Mouse (Mus musculus) thymus, adult 2 months (tissue): Measurements from ENCODE around the gene Gm7361. TPM values are rescaled to one million over a fixed set of nuclear protein-coding genes. Genes with fewer than 3 reads are reported as not detected.
"Not testable (repeated sequence)": the region's sequence is repeated elsewhere in the genome, so short reads cannot be mapped to it uniquely, and the experiment has no call there.

Source experiments
- DNase-seq: peaks from one replicate; pipeline ENCODE4 v3.0.0; 2021
- H3K27ac ChIP-seq: fragments of 200-500 bp; 2 replicates; pipeline ENCODE4 v1.5.1; 2012; ENCODE audit warnings: low read length, control low read depth; ENCODE audit not compliant: control insufficient read depth, insufficient read depth
- H3K27me3 ChIP-seq: fragments of 200-500 bp; 2 replicates; pipeline ENCODE4 v1.6.1; 2012; ENCODE audit warnings: mild to moderate bottlenecking, low read length, moderate library complexity, mixed read lengths; ENCODE audit not compliant: control insufficient read depth, insufficient read depth
- H3K36me3 ChIP-seq: fragments of 200-500 bp; 2 replicates; pipeline ENCODE4 v1.6.1; 2012; ENCODE audit warnings: mild to moderate bottlenecking, low read length, moderate library complexity; ENCODE audit not compliant: control insufficient read depth, insufficient read depth
- H3K4me1 ChIP-seq: fragments of 200-500 bp; replicated peaks from 2 replicates; pipeline ENCODE4 v1.6.1; 2012; ENCODE audit warnings: low read length; ENCODE audit not compliant: control insufficient read depth, insufficient read depth
- H3K4me3 ChIP-seq: fragments of 200-500 bp; 2 replicates; pipeline ENCODE4 v1.5.1; 2012; ENCODE audit warnings: mild to moderate bottlenecking, low read length, control low read depth, moderate library complexity; ENCODE audit not compliant: control insufficient read depth, insufficient read depth
- CTCF ChIP-seq: fragments of 200-500 bp; IDR thresholded peaks from 2 replicates; pipeline ENCODE4 v1.5.1; 2012; ENCODE audit warnings: mild to moderate bottlenecking, control low read depth, low read length, moderate library complexity, borderline replicate concordance; ENCODE audit not compliant: control insufficient read depth, poor library complexity, insufficient read depth; ENCODE audit errors: extremely low read depth
- POLR2A ChIP-seq: fragments of 200-500 bp; IDR thresholded peaks from 2 replicates; pipeline ENCODE4 v1.6.1; 2012; ENCODE audit warnings: mild to moderate bottlenecking, low read length, control low read depth, moderate library complexity; ENCODE audit not compliant: control insufficient read depth, poor library complexity, insufficient read depth; ENCODE audit errors: extremely low read depth
- WGBS: fragments of 180-500 bp; shearing (Covaris S2); methylation state at CpG from one replicate; pipeline ENCODE4 v1.1.7; 2018; 5-methylcytosine and 5-hydroxymethylcytosine counted together
- polyA plus RNA-seq: library from polyadenylated mRNA; depleted of rRNA; stranded (reverse); fragments of >200 nt; gene quantifications from 2 replicates; pipeline ENCODE4 v1.2.3, GENCODE M21; 2012; rRNA removed

Gene Gm7361
- polyA plus RNA-seq: 0.11 TPM in 1 of 2 replicates, not detected in the other

DNA sequence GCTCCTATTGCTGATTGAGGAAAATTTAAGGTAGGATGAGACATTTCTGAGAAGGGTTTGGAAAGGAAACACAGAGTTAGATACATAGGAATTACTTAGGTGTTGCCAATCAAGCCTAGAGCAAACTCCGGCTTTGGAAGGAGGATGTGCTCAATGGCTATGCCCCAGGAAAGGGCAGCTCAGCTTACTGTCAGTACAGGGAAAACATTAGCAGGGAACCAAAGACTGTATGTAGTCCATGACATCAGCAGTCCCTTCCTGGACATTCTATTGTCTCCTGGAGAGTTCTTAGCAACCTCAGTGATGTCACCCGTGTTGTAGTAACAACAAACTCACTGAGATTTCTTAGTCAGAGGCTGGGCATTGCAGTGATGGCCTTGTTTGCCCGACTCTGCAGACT is at the start of gene Gm7361:
Gene Gm7361, plus strand, starts transcription at position 301 of the 400 bp plus-strand sequence.
- H3K36me3 ChIP-seq, H3K27me3 ChIP-seq, DNase-seq, H3K4me3 ChIP-seq, H3K27ac ChIP-seq, H3K4me1 ChIP-seq: not testable (repeated sequence)
- 70% methylated on average over 3 of the region's 3 CpGs for WGBS

DNA sequence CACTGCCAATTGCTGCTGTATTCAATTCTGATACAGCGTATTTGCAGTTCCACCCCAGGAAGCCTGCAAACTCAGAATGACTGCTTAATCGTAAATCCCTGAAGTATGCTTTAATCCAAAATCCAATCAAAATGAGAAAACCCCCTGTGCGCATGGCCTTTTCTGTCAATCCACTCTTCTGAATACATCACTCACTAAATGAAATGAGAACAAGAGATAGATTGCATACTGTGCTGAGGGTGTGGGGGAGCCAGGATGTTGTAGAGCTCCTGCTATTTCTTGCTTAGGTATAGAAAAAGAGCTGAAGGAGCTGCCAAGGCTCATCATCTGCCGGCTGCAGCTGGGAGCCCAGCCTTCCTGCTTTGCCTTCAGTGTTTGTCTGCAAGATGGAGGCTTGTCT is 46.5 kb upstream of the Gm7361 start:
- 96% methylated on average over 4 of the region's 4 CpGs for WGBS
- H3K36me3 ChIP-seq: no peaks in the 10 kb centered on the region
- DNase-seq: no peak
- no peak overlapping the region for H3K4me3 ChIP-seq
- TF ChIP-seq POLR2A (no peak), CTCF (no peak)
- no peak overlapping the region for H3K27ac ChIP-seq
- no peaks in the 10 kb centered on the region for H3K4me1 ChIP-seq
- no peaks in the 10 kb centered on the region for H3K27me3 ChIP-seq

- H3K4me1 ChIP-seq: no peaks in the 10 kb centered on the region
- H3K4me3 ChIP-seq: no peak overlapping the region
- WGBS: 90% methylated on average over 1 of the region's 1 CpGs
- H3K27ac ChIP-seq: no peak overlapping the region
- H3K36me3 ChIP-seq: no peaks in the 10 kb centered on the region
- no peaks in the 10 kb centered on the region for H3K27me3 ChIP-seq
- TF ChIP-seq CTCF: no peak
- TF ChIP-seq POLR2A: no peak
- DNase-seq: no peak
Measured at GRCm38 (mm10) chr5:26222076-26222475, 35.4 kb upstream of the Gm7361 start.

- H3K4me1 ChIP-seq, H3K4me3 ChIP-seq, H3K36me3 ChIP-seq, H3K27ac ChIP-seq, DNase-seq, H3K27me3 ChIP-seq: not testable (repeated sequence)
- 88% methylated on average over 3 of the region's 3 CpGs for WGBS
Measured at GRCm38 (mm10) chr5:26266656-26267055, 9.2 kb downstream of the Gm7361 start.

GRCm38 (mm10) chr5:26280361-26280760 is 22.9 kb downstream of the Gm7361 start:
- 88% methylated on average over 5 of the region's 5 CpGs for WGBS
- no peak for DNase-seq
- no peaks in the 10 kb centered on the region for H3K27me3 ChIP-seq
- TF ChIP-seq POLR2A (no peak), CTCF (no peak)
- H3K4me1 ChIP-seq: no peaks in the 10 kb centered on the region
- H3K27ac ChIP-seq: no peak overlapping the region
- no peaks in the 10 kb centered on the region for H3K36me3 ChIP-seq
- H3K4me3 ChIP-seq: no peak overlapping the region

DNA sequence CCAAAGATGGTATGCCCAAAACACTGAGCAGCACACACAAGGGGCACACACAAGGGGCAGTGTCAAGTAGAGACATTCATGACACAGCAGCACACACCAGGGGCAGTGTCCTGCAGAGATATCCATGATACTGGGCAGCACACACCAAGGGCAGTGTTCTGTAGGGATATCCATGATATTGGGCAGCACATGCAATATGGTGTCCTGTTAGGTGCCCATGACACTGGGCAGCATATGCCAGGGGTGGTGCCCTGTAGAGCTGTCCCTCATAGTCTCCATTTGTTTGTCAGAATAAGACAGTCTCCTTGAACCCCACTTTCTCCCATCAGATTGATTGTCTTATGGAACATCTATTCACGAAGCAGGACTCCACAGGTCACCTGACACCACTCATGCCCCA is 24.2 kb downstream of the Gm7361 start:
- no peak for DNase-seq
- TF ChIP-seq CTCF: no peak
- no peak for TF ChIP-seq POLR2A
- H3K4me3 ChIP-seq: no peak overlapping the region
- WGBS: 67% methylated on average over 1 of the region's 1 CpGs
- H3K27ac ChIP-seq: no peak overlapping the region
- no peaks in the 10 kb centered on the region for H3K27me3 ChIP-seq
- no peaks in the 10 kb centered on the region for H3K4me1 ChIP-seq
- no peaks in the 10 kb centered on the region for H3K36me3 ChIP-seq

- no peak for DNase-seq
- TF ChIP-seq POLR2A (no peak), CTCF (no peak)
- no peaks in the 10 kb centered on the region for H3K27me3 ChIP-seq
- no peaks in the 10 kb centered on the region for H3K4me1 ChIP-seq
- H3K36me3 ChIP-seq: no peaks in the 10 kb centered on the region
- no peak overlapping the region for H3K27ac ChIP-seq
- H3K4me3 ChIP-seq: no peak overlapping the region
- 5% methylated on average over 4 of the region's 4 CpGs for WGBS
Measured at GRCm38 (mm10) chr5:26282282-26282681, 24.8 kb downstream of the Gm7361 start.
